Mouse (Mus musculus): ENCODE measurements around the gene Mier1. TPM values are rescaled to one million over a fixed set of nuclear protein-coding genes. Genes with fewer than 3 reads are reported as not detected.
"Not testable (repeated sequence)": the region's sequence is repeated elsewhere in the genome, so short reads cannot be mapped to it uniquely, and the experiment has no call there.

The Mier1 gene
- polyA plus RNA-seq, 1 experiment = 6.4 TPM

GRCm38 (mm10) chr4:103146339-103146738 lies 32.1 kb downstream of the Mier1 start:
- Histone ChIP-seq H3K4me2 (ENCODE audit: low read depth) (no peak overlapping the region), H3K27me3 (ENCODE audit: control insufficient read depth, insufficient read depth, insufficient read length) (no peaks in the 10 kb centered on the region), H3K36me3 (ENCODE audit: control insufficient read depth, insufficient read depth) (peaks cover 56% of the 10 kb centered on the region), H3ac (ENCODE audit: control insufficient read depth, insufficient read length) (no peak overlapping the region), H3K4me3 (no peak overlapping the region), H3K79me2 (ENCODE audit: control insufficient read depth, insufficient read depth) (no peaks in the 10 kb centered on the region)
- TF ChIP-seq REST (IDR thresholded peaks at IDR 0.05; ENCODE audit: insufficient read depth, insufficient read length) (no peak), MAX (IDR thresholded peaks at IDR 0.05; ENCODE audit: low read depth) (no peak), SRF (IDR thresholded peaks at IDR 0.05; ENCODE audit: control insufficient read depth, insufficient read length, low read depth) (no peak), MYOD1 (IDR thresholded peaks at IDR 0.05; ENCODE audit: control insufficient read depth in 1 of 3, insufficient read length in 2 of 3, low read depth in 2 of 3) (no peak), TCF3 (IDR thresholded peaks at IDR 0.05; ENCODE audit: insufficient read length, low read depth) (no peak), E2F4 (IDR thresholded peaks at IDR 0.05; ENCODE audit: insufficient read depth) (no peak), TCF12 (IDR thresholded peaks at IDR 0.05; ENCODE audit: insufficient read depth, poor library complexity, severe bottlenecking) (no peak), POLR2AphosphoS2 (IDR thresholded peaks at IDR 0.05; ENCODE audit: insufficient read length, low read depth) (no peak), MYOG (IDR thresholded peaks at IDR 0.05; ENCODE audit: control insufficient read depth in 1 of 3, insufficient read depth in 1 of 3, insufficient read length in 2 of 3, low read depth in 2 of 3) (no peak), CEBPB (IDR thresholded peaks at IDR 0.05; ENCODE audit: insufficient read depth, poor library complexity, severe bottlenecking) (no peak), USF1 (IDR thresholded peaks at IDR 0.05; ENCODE audit: low read depth) (no peak), POLR2A (IDR thresholded peaks at IDR 0.05; ENCODE audit: insufficient read length, low read depth) (no peak)

- Histone ChIP-seq H3K36me3 (ENCODE audit: control insufficient read depth, insufficient read depth) (peaks cover 49% of the 10 kb centered on the region), H3K27me3 (ENCODE audit: control insufficient read depth, insufficient read depth, insufficient read length) (no peaks in the 10 kb centered on the region), H3ac (ENCODE audit: control insufficient read depth, insufficient read length) (no peak overlapping the region), H3K4me3 (no peak overlapping the region), H3K79me2 (ENCODE audit: control insufficient read depth, insufficient read depth) (no peaks in the 10 kb centered on the region), H3K4me2 (ENCODE audit: low read depth) (no peak overlapping the region)
- TF ChIP-seq REST (IDR thresholded peaks at IDR 0.05; ENCODE audit: insufficient read depth, insufficient read length) = no peak
- no peak for TF ChIP-seq CEBPB (IDR thresholded peaks at IDR 0.05; ENCODE audit: insufficient read depth, poor library complexity, severe bottlenecking)
- TF ChIP-seq POLR2A (IDR thresholded peaks at IDR 0.05; ENCODE audit: insufficient read length, low read depth) = no peak
- no peak for TF ChIP-seq SRF (IDR thresholded peaks at IDR 0.05; ENCODE audit: control insufficient read depth, insufficient read length, low read depth)
- no peak for TF ChIP-seq E2F4 (IDR thresholded peaks at IDR 0.05; ENCODE audit: insufficient read depth)
- TF ChIP-seq MAX (IDR thresholded peaks at IDR 0.05; ENCODE audit: low read depth) = no peak
- TF ChIP-seq TCF12 (IDR thresholded peaks at IDR 0.05; ENCODE audit: insufficient read depth, poor library complexity, severe bottlenecking) = no peak
- no peak for TF ChIP-seq USF1 (IDR thresholded peaks at IDR 0.05; ENCODE audit: low read depth)
- TF ChIP-seq MYOG (IDR thresholded peaks at IDR 0.05; ENCODE audit: control insufficient read depth in 1 of 3, insufficient read depth in 1 of 3, insufficient read length in 2 of 3, low read depth in 2 of 3) = no peak
- no peak for TF ChIP-seq MYOD1 (IDR thresholded peaks at IDR 0.05; ENCODE audit: control insufficient read depth in 1 of 3, insufficient read length in 2 of 3, low read depth in 2 of 3)
- TF ChIP-seq TCF3 (IDR thresholded peaks at IDR 0.05; ENCODE audit: insufficient read length, low read depth) = no peak
- no peak for TF ChIP-seq POLR2AphosphoS2 (IDR thresholded peaks at IDR 0.05; ENCODE audit: insufficient read length, low read depth)
Measured at GRCm38 (mm10) chr4:103151946-103152345, 37.8 kb downstream of the Mier1 start.

DNA sequence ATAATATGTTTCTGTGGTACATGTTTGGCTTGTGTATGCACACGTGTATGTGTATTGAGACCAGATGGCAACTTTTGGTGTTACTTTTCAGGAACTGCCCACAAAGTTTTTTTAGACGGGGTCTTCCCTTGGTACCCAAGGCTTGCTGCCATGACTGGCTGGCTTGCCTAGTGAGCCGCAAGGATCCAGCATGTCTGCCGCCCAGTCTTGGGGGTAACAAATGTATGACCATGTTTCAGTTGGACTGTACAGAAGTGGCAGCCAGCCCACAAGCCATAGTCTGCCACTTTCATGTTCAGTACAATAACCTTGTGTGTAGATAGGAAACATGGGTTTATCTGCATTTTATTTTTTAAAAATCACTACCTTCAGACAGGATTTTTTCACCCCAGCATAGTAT lies 44.6 kb downstream of the Mier1 start:
- TF ChIP-seq TCF12 (IDR thresholded peaks at IDR 0.05; ENCODE audit: insufficient read depth, poor library complexity, severe bottlenecking) = no peak
- no peak for TF ChIP-seq MYOG (IDR thresholded peaks at IDR 0.05; ENCODE audit: control insufficient read depth in 1 of 3, insufficient read depth in 1 of 3, insufficient read length in 2 of 3, low read depth in 2 of 3)
- TF ChIP-seq CEBPB (IDR thresholded peaks at IDR 0.05; ENCODE audit: insufficient read depth, poor library complexity, severe bottlenecking) = no peak
- no peak for TF ChIP-seq MYOD1 (IDR thresholded peaks at IDR 0.05; ENCODE audit: control insufficient read depth in 1 of 3, insufficient read length in 2 of 3, low read depth in 2 of 3)
- TF ChIP-seq POLR2AphosphoS2 (IDR thresholded peaks at IDR 0.05; ENCODE audit: insufficient read length, low read depth) = no peak
- no peak for TF ChIP-seq USF1 (IDR thresholded peaks at IDR 0.05; ENCODE audit: low read depth)
- TF ChIP-seq POLR2A (IDR thresholded peaks at IDR 0.05; ENCODE audit: insufficient read length, low read depth) = no peak
- no peaks in the 10 kb centered on the region for H3K27me3 ChIP-seq (ENCODE audit: control insufficient read depth, insufficient read depth, insufficient read length)
- H3K4me2 ChIP-seq (ENCODE audit: low read depth) = no peak overlapping the region
- peaks cover 47% of the 10 kb centered on the region for H3K36me3 ChIP-seq (ENCODE audit: control insufficient read depth, insufficient read depth)
- H3ac ChIP-seq (ENCODE audit: control insufficient read depth, insufficient read length) = no peak overlapping the region
- H3K79me2 ChIP-seq (ENCODE audit: control insufficient read depth, insufficient read depth) = no peaks in the 10 kb centered on the region
- no peak overlapping the region for H3K4me3 ChIP-seq

GRCm38 (mm10) chr4:103166198-103166597 lies 52.0 kb downstream of the Mier1 start:
- H3K27me3 ChIP-seq (ENCODE audit: control insufficient read depth, insufficient read depth, insufficient read length); H3K4me3 ChIP-seq; H3K4me2 ChIP-seq (ENCODE audit: low read depth); H3ac ChIP-seq (ENCODE audit: control insufficient read depth, insufficient read length); H3K79me2 ChIP-seq (ENCODE audit: control insufficient read depth, insufficient read depth): not testable (repeated sequence)
- peaks cover 20% of the 10 kb centered on the region for H3K36me3 ChIP-seq (ENCODE audit: control insufficient read depth, insufficient read depth)

DNA sequence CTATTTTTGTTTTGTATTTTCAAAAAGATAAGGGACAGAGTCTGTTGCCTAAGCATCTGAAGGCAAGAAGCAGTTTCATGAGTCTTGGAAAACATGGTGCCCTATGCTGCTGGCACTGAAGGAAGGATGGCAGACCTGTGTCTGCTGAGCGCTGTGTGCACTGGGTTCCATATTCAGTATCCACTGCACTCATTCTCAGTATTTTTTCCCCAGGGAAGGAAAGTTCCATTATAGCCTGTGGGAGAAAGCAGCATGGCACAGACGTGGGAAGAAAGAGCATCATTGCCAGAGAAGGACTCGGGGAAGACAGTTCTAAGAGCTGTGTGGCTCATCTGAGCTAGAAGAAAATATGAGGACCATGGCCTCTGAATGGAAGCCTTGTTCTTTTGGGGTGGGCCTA lies 57.1 kb downstream of the Mier1 start:
- no peak overlapping the region for H3ac ChIP-seq (ENCODE audit: control insufficient read depth, insufficient read length)
- peaks cover 11% of the 10 kb centered on the region for H3K36me3 ChIP-seq (ENCODE audit: control insufficient read depth, insufficient read depth)
- H3K27me3 ChIP-seq (ENCODE audit: control insufficient read depth, insufficient read depth, insufficient read length) = no peaks in the 10 kb centered on the region
- TF ChIP-seq USF1 (IDR thresholded peaks at IDR 0.05; ENCODE audit: low read depth) = no peak
- TF ChIP-seq CEBPB (IDR thresholded peaks at IDR 0.05; ENCODE audit: insufficient read depth, poor library complexity, severe bottlenecking) = no peak
- H3K4me2 ChIP-seq (ENCODE audit: low read depth) = no peak overlapping the region
- H3K79me2 ChIP-seq (ENCODE audit: control insufficient read depth, insufficient read depth) = no peaks in the 10 kb centered on the region
- no peak overlapping the region for H3K4me3 ChIP-seq

All from myocyte (in vitro differentiated cells).